Mouse (Mus musculus) gastrocnemius, adult 2 months (tissue): ENCODE measurements around the gene Rtn1. TPM values are rescaled to one million over a fixed set of nuclear protein-coding genes. Genes with fewer than 3 reads are reported as not detected.
A peak's percentile ranks its signal among the peaks of the same experiment; 100 is the strongest.

Experiments used
- DNase-seq: peaks from one replicate; pipeline ENCODE4 v3.0.0; 2022
- H3K27ac ChIP-seq: fragments of 200-600 bp; 2 replicates; pipeline ENCODE4 v1.8.1; 2022; ENCODE audit warnings: mild to moderate bottlenecking
- H3K4me3 ChIP-seq: fragments of 200-600 bp; 2 replicates; pipeline ENCODE4 v1.8.1; 2022; ENCODE audit warnings: mild to moderate bottlenecking, moderate library complexity
- CTCF ChIP-seq: fragments of 200-600 bp; IDR thresholded peaks from 2 replicates; pipeline ENCODE4 v1.8.1; 2022; ENCODE audit warnings: antibody characterized with exemption, mild to moderate bottlenecking, moderate library complexity
- intact Hi-C: fragments of 180-260 bp; cut with DNase I; formaldehyde crosslinking; loops from one replicate; pipeline ENCODE4 v1.15.1; 2025
- total RNA-seq, 2 experiments: library from RNA; stranded (reverse); gene quantifications; 2 replicates each; pipeline ENCODE4 v1.2.3; 2021

The Rtn1 gene
- total RNA-seq, 2 experiments from 2014 or later, result 1.3 to 2.3 TPM

GRCm38 (mm10) chr12:72279129-72279875 is 129.6 kb downstream of the Rtn1 start:
- no peak overlapping the region for H3K4me3 ChIP-seq
- DNase-seq, result no peak
- intact Hi-C loops, result no loop called here
- H3K27ac ChIP-seq, result no peak overlapping the region
- TF ChIP-seq CTCF, result no peak

- no peak for TF ChIP-seq CTCF
- peak; percentile 69 for DNase-seq
- intact Hi-C loops, result no loop called here
- Histone ChIP-seq H3K27ac (peak overlapping the region; percentile 74), H3K4me3 (peak overlapping the region; percentile 50)
Measured at GRCm38 (mm10) chr12:72273721-72274414, 135.0 kb downstream of the Rtn1 start.

GRCm38 (mm10) chr12:72267614-72268013 is 141.2 kb downstream of the Rtn1 start:
- no peak overlapping the region for H3K27ac ChIP-seq
- peak; percentile 37; the same call in 1 of the 2 replicates for TF ChIP-seq CTCF
- intact Hi-C loops, result no loop called here
- no peak overlapping the region for H3K4me3 ChIP-seq
- DNase-seq, result no peak

GRCm38 (mm10) chr12:72265261-72266228 is 143.3 kb downstream of the Rtn1 start:
- Histone ChIP-seq H3K27ac (no peak overlapping the region), H3K4me3 (no peak overlapping the region)
- no peak for TF ChIP-seq CTCF
- intact Hi-C loops, result no loop called here
- no peak for DNase-seq

- H3K27ac ChIP-seq, result no peak overlapping the region
Measured at GRCm38 (mm10) chr12:72263213-72264103, 145.4 kb downstream of the Rtn1 start.

GRCm38 (mm10) chr12:72257000-72257399 is 151.9 kb downstream of the Rtn1 start:
- H3K27ac ChIP-seq, result no peak overlapping the region
- DNase-seq, result no peak
- intact Hi-C loops, result no loop called here
- no peak overlapping the region for H3K4me3 ChIP-seq
- no peak for TF ChIP-seq CTCF

More at GRCm38 (mm10) chr12:72263213-72264103, 145.4 kb downstream of the Rtn1 start:
- DNase-seq, result no peak
- no peak for TF ChIP-seq CTCF
- intact Hi-C loops, result no loop called here
- H3K4me3 ChIP-seq, result no peak overlapping the region

- DNase-seq, result no peak
- intact Hi-C loops, result no loop called here
- TF ChIP-seq CTCF, result no peak
- no peak overlapping the region for H3K27ac ChIP-seq
- H3K4me3 ChIP-seq, result no peak overlapping the region
Measured at GRCm38 (mm10) chr12:72253040-72253439, 155.8 kb downstream of the Rtn1 start.

- H3K4me3 ChIP-seq, result no peak overlapping the region
- no peak for TF ChIP-seq CTCF
- DNase-seq, result no peak
- no peak overlapping the region for H3K27ac ChIP-seq
- intact Hi-C loops, result no loop called here
Measured at GRCm38 (mm10) chr12:72251890-72252445, 156.9 kb downstream of the Rtn1 start.

- DNase-seq, result no peak
- peak; percentile 46 for TF ChIP-seq CTCF
- intact Hi-C loops, result loop anchor here (10.0 kb wide), 1 partner anchor 140 kb away; no protein-coding TSS in a partner anchor
- no peak overlapping the region for H3K4me3 ChIP-seq
- H3K27ac ChIP-seq, result no peak overlapping the region
Measured at GRCm38 (mm10) chr12:72244951-72245350, 163.9 kb downstream of the Rtn1 start.

GRCm38 (mm10) chr12:72242807-72243206 is 166.0 kb downstream of the Rtn1 start:
- DNase-seq, result no peak
- 0 out of 2 replicates have a peak, but pooled peaks have one; percentile 7 for TF ChIP-seq CTCF
- intact Hi-C loops, result loop anchor here (10.0 kb wide), 1 partner anchor 138 kb away; no protein-coding TSS in a partner anchor
- Histone ChIP-seq H3K27ac (no peak overlapping the region), H3K4me3 (no peak overlapping the region)

GRCm38 (mm10) chr12:72240506-72240905 is 168.3 kb downstream of the Rtn1 start:
- intact Hi-C loops, result loop anchor here (10.0 kb wide), 1 partner anchor 136 kb away; no protein-coding TSS in a partner anchor
- no peak for TF ChIP-seq CTCF
- H3K4me3 ChIP-seq, result no peak overlapping the region
- no peak for DNase-seq
- H3K27ac ChIP-seq, result no peak overlapping the region
